Mouse (Mus musculus): ENCODE results near the gene Abhd10.

Gene Abhd10

DNA sequence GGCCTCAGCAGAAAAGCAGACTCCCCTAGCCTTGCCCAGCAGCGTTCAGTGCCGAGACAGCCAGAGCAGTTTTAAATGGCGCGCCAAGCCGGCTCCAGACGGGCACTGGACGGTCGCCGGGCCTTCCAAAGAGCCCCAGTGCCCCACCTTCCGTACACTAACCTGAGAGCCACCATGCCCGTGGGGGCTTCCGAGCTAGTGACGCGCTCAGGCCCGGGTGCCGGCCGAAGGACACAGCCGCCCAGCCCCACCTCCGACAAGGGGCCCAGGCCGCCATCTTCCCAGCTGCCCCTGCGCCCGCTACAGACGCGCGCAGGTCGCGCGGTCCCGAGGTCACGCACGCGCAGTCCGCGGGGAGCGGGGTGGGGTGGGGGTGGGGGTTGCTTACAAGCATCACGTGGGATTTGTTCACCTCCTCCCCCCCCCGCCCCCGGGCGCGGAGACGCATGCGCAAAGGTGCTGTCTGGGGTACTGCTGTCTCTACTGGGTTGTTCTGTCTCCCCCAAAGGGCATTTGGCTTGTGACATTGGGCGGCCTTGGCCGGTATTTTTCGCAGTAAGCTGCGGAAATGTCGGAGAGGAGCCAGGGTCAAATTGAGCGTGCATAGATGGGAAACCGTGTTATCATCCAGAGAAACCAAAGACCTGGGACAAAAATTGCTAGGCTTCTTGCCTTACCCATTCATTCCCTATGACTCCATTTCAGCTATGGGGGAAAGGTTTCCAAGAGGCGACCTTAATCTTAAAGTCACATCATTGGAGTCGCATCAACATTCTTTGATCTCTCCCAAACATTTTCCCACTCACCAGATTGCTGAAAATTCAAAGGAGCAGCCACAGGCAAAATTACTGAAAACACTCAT is at the start of gene Abhd10:
TSS of gene Abhd10 (minus strand) at position 341 of the 862 bp plus-strand sequence.
- peak; percentile 99 for DNase-seq

- no peak for DNase-seq
Measured at GRCm38 (mm10) chr16:45791286-45791685, 48.5 kb upstream of the Abhd10 start.

DNA sequence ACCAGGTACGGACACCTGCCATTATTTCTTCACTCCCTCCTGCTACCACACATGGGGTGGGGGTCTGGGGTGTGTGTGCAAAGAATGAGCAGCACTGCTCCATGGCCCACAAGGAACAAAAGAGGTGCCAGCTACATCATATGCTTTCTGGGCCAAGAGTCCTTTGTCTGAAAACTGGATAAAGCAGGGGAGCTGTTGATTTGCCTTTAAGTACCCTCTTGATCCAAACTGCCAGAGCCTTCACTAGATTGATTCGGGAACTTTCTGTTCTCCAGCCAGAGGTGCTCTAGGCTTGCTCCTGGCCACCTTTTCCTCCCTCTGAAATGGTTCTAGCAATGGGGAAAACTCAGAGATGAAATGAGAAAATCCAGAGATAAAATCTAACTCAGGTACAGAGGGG is 46.6 kb upstream of the Abhd10 start:
- no peak for DNase-seq

- no peak for DNase-seq
Measured at GRCm38 (mm10) chr16:45787650-45788049, 44.9 kb upstream of the Abhd10 start.

GRCm38 (mm10) chr16:45786639-45787038 is 43.9 kb upstream of the Abhd10 start:
- peak; percentile 37 for DNase-seq

GRCm38 (mm10) chr16:45780001-45780400 is 37.2 kb upstream of the Abhd10 start:
- no peak for DNase-seq

- no peak for DNase-seq
Measured at GRCm38 (mm10) chr16:45774813-45775212, 32.1 kb upstream of the Abhd10 start.

DNA sequence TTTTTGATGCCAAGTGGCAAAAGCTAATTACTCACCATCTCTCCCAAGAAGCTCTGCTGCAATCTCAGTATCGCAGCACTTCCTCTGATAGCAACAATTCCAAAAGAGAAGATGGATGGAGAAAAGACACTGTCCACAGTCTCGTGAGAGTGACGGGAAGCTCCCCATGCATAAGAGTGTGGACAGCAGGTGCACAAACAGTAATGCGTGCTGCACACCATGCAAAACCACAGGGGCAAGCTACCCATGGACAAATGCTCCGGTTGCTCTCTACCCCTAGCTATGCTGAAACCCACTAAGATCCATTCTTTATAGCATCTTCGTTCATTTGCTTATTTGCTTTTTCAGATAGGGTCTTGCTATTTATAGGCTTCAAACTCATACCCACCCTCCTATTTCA is 28.2 kb upstream of the Abhd10 start:
- DNase-seq: peak; percentile 33

DNA sequence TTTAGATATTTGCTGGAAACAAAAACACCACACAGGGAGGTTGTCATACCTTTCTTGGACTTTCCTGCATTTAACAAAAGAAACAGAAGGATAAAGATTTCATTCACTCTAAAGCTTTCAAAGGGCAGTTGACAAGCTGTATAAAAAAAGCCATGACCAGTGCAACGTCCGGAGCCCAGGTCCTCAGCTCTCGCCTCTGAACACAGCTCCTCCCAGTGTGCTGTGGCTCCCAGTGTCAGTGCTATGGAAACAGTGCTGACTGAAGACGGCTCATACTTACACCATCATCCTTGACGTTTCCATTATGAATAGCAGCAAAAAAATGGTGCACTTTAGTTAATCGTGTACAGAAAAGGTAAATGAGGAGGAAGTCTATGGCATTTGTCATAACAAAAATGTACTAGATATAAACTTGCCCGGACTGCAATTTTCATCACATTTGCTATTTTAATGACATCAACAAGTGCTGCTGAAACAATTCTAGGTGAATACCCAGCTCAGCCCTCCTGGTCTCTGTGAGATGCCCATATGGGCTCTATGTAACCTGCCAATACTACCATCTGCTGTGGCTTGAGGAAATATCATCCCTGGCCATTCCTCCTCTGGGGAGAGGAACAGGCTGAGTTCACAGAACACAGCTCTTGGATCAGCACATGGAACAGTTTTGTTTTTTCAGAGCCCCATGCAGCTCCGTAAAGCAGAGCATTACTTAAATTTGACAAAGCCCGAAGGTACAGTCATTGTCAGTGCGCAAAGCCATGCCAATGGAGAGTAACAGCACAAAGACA is 25.3 kb upstream of the Abhd10 start:
- DNase-seq: peak; percentile 83

DNA sequence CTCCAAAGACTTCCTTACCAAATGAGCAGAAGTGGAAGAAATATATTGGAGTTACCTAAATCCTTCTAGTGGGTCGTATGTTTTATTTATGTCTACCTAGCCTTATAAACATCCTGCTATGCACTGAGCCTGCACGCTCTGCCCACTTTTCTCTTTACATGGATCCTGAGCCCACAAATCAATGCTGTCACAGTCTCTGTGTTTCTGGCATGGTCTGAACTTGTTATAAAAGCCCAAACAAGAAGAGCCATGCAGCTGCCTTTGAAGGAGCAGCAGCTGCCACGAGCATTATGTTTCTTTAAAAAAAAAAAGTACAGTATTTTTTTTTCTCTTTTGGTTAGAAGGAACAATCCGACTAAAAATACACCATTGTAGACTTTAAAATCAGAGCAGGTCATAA is 24.7 kb upstream of the Abhd10 start:
- DNase-seq: no peak

- no peak for DNase-seq
Measured at GRCm38 (mm10) chr16:45765801-45766494, 23.2 kb upstream of the Abhd10 start.

DNA sequence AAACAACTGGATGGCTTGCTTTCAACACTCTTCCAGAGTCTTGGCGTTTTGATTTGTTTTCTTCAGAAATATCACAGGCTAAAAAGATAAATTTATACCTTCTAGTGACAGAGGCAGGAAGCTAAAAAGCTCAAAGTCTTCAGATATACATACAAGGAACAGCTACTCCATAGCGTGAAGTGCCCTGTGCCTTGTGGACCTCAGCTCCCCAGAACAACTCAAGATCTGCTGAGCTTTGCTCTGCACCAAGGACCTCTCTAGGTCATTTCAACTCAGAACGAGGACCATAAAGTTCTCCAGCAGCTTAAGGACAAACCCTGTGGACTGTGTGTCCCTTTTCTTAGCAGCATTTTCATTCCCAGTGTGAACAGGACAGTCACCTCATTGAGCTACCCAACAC is 22.3 kb upstream of the Abhd10 start:
- DNase-seq: no peak

DNA sequence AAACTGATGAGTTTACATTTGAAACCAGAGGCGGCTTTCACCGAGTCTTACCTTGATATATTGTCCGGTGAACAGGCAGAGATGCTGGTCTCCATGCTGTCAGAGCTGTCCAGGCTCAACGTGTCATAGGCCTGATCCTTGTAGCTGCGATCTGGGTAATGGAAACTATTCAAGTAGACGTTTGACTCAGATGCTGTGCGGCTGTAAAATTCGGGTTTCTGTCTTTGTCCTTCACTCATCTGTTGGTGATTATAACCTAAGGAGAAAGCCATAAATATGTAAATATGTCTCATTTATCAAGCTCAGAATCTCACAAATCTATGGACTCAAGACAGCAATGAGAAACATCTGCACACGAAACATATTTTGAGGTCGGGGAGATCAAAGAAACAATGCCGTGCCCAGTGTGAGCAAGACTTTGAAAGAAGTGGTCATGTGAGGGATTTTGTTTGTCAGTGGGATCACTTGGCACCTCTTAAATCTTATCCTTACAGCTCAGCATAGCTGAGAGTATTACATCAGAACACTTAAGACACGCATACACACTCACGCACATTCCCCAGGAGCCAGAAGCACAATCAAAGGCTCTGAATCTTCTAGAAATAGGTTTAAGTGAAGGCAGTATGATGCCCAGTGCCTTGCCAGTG is 20.2 kb upstream of the Abhd10 start:
- no peak for DNase-seq

DNA sequence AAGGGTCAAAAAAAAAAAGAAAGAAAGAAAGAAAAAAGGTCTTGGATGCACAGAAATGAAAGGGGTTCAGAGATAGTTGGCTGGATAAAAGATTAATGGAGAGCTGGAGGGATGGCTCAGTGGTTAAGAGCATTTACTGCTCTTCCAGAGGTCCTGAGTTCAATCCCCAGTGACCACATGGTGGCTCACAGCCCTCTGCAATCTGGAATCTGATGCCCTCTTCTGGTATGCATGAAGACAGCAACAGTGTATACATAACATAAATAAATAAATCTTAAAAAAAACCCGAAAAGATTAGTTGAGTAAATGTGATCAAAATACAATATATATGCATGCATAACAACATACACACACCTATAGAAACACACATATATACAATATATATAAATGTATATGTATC is 18.7 kb upstream of the Abhd10 start:
- no peak for DNase-seq

GRCm38 (mm10) chr16:45758726-45759269 is 16.0 kb upstream of the Abhd10 start:
- no peak for DNase-seq

DNA sequence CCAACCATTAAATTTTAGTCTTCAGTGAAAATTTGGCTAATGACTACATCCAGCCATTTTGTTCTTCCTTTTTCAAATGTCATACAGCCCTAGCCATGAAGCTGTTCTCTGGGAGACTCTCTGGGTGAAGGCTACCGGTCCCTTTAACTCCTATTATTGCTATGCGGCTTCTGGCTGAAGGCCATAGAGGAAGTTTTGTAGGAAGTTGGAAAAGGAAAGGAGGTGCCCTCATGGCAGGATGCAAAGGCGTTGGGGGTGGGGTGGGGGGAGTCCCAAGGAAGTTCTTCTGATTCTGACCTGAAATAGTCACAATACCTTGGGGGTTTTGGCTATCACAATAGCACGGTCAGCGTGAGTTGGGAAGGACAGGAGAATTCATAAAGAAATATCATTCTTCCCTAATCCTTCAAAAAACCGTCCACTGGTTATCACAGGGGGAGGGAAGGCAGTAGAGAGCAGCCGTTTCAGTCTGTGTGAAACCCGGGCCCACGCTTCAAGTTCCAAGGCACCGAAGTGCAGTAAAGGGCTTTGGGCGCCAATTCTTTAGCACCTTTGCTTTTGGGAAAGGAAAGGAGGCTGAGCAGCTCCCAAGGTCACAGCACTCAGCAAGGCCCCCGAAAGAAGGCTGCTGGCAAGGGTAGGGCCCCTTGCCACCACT is 14.8 kb upstream of the Abhd10 start:
- no peak for DNase-seq

GRCm38 (mm10) chr16:45756855-45757254 is 14.1 kb upstream of the Abhd10 start:
- peak; percentile 62 for DNase-seq

- no peak for DNase-seq
Measured at GRCm38 (mm10) chr16:45743591-45744144, 913 bp upstream of the Abhd10 start.

GRCm38 (mm10) chr16:45737880-45738279 is 4.9 kb downstream of the Abhd10 start:
- DNase-seq: no peak

GRCm38 (mm10) chr16:45736724-45737123 is 6.0 kb downstream of the Abhd10 start:
- no peak for DNase-seq

- DNase-seq: no peak
Measured at GRCm38 (mm10) chr16:45729163-45729562, 13.6 kb downstream of the Abhd10 start.

DNA sequence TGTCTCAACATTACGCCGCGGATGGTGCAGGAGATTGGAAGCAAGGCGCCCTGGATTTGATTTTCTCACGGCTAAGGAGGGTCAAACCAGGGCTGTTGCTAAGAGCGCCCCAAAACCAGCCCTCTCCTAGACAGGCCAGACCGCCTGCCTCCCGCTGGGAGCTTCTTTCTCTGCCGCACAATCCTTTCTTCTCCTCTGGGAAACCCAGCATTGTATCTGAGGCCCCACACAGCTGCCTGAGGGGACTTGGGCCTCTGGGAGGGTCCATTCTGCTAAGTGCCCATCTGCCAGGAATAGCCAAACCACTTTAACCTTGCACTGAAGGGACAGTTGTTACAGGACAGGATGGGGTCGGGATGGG is 18.0 kb downstream of the Abhd10 start:
- DNase-seq: no peak

Measured in cerebellum, adult 8-10 months (tissue).